2 mouse cellular contexts compared by ENCODE assay signal in genomic region chr8:111033482-111034215, GRCm38 (mm10).
TF ChIP-seq lines count a peak whose summit lies in the region.

No protein-coding gene starts in this region.

TF ChIP-seq in C2C12, 6 proteins besides CTCF, POLR2A, EP300 and RAD21:
- peak; percentile 85 for TF ChIP-seq MAX (IDR thresholded peaks at IDR 0.05)
- TF ChIP-seq MYOD1 (IDR thresholded peaks at IDR 0.05; ENCODE audit: control insufficient read depth, insufficient read length, low read depth): no peak
- TF ChIP-seq USF1 (IDR thresholded peaks at IDR 0.05; ENCODE audit: low read depth): peak; percentile 100
- TF ChIP-seq CEBPB (IDR thresholded peaks at IDR 0.05; ENCODE audit: low read depth): peak; percentile 95
- no peak for TF ChIP-seq FOSL1 (IDR thresholded peaks at IDR 0.05; ENCODE audit: insufficient read depth, low read length, poor library complexity, severe bottlenecking)
- TF ChIP-seq MYOG (IDR thresholded peaks at IDR 0.05; ENCODE audit: control insufficient read depth, extremely low read depth, insufficient read length): no peak

TF ChIP-seq in myocyte, 11 proteins besides CTCF, POLR2A, EP300 and RAD21:
- TF ChIP-seq REST (IDR thresholded peaks at IDR 0.05; ENCODE audit: insufficient read depth, insufficient read length): no peak
- peak; percentile 98 for TF ChIP-seq CEBPB (IDR thresholded peaks at IDR 0.05; ENCODE audit: insufficient read depth, poor library complexity, severe bottlenecking)
- TF ChIP-seq TCF3 (IDR thresholded peaks at IDR 0.05; ENCODE audit: insufficient read length, low read depth): no peak
- peak; percentile 99 for TF ChIP-seq USF1 (IDR thresholded peaks at IDR 0.05; ENCODE audit: low read depth)
- peak in 1 of 3 experiments; percentile 7 for TF ChIP-seq MYOG (IDR thresholded peaks at IDR 0.05; ENCODE audit: control insufficient read depth in 1 of 3, insufficient read depth in 1 of 3, insufficient read length in 2 of 3, low read depth in 2 of 3)
- TF ChIP-seq E2F4 (IDR thresholded peaks at IDR 0.05; ENCODE audit: insufficient read depth): no peak
- peak; percentile 78 for TF ChIP-seq POLR2AphosphoS2 (IDR thresholded peaks at IDR 0.05; ENCODE audit: insufficient read length, low read depth)
- TF ChIP-seq TCF12 (IDR thresholded peaks at IDR 0.05; ENCODE audit: insufficient read depth, poor library complexity, severe bottlenecking): no peak
- TF ChIP-seq MAX (IDR thresholded peaks at IDR 0.05; ENCODE audit: low read depth): peak; percentile 92
- TF ChIP-seq MYOD1 (IDR thresholded peaks at IDR 0.05; ENCODE audit: control insufficient read depth in 1 of 3, insufficient read length in 2 of 3, low read depth in 2 of 3): no peak
- TF ChIP-seq SRF (IDR thresholded peaks at IDR 0.05; ENCODE audit: control insufficient read depth, insufficient read length, low read depth): no peak
